Mouse (Mus musculus) ES-Bruce4 (cell line): Measurements from ENCODE around the gene Acbd7. TPM values are rescaled to one million over a fixed set of nuclear protein-coding genes. Genes with fewer than 3 reads are reported as not detected.
A peak's percentile ranks its signal among the peaks of the same experiment; 100 is the strongest.

Source experiments
- H3K27ac ChIP-seq: 2 replicates; pipeline ENCODE4 v1.5.1; 2012; ENCODE audit warnings: low read length, inconsistent platforms; ENCODE audit not compliant: insufficient read depth
- H3K27me3 ChIP-seq: 2 replicates; pipeline ENCODE4 v1.6.1; 2012; ENCODE audit warnings: mild to moderate bottlenecking, low read length, inconsistent platforms; ENCODE audit not compliant: control insufficient read depth, poor library complexity, insufficient read depth, severe bottlenecking
- H3K36me3 ChIP-seq: 2 replicates; pipeline ENCODE4 v1.6.1; 2012; ENCODE audit warnings: inconsistent platforms, mild to moderate bottlenecking, low read length, moderate library complexity; ENCODE audit not compliant: control insufficient read depth, poor library complexity, insufficient read depth, severe bottlenecking
- H3K4me1 ChIP-seq: one replicate; pipeline ENCODE4 v1.8.1; 2011; ENCODE audit warnings: low read length; ENCODE audit not compliant: control insufficient read depth, insufficient read depth
- H3K4me3 ChIP-seq: 2 replicates; pipeline ENCODE4 v1.5.1; 2011; ENCODE audit warnings: low read depth, mild to moderate bottlenecking, low read length
- H3K9ac ChIP-seq: 2 replicates; pipeline ENCODE4 v1.6.1; 2012; ENCODE audit warnings: low read depth, mild to moderate bottlenecking, inconsistent platforms; ENCODE audit not compliant: poor library complexity, severe bottlenecking
- H3K9me3 ChIP-seq: replicated peaks from 2 replicates; pipeline ENCODE4 v1.6.1; 2012; ENCODE audit warnings: mild to moderate bottlenecking, low read length, inconsistent platforms; ENCODE audit not compliant: control insufficient read depth, poor library complexity, insufficient read depth, severe bottlenecking
- CTCF ChIP-seq: IDR thresholded peaks from one replicate; pipeline ENCODE4 v1.8.1; 2011; ENCODE audit warnings: low read depth, low read length
- EP300 ChIP-seq: IDR thresholded peaks from 2 replicates; pipeline ENCODE4 v1.6.1; 2011; ENCODE audit warnings: low read depth, low read length; ENCODE audit not compliant: insufficient read depth
- POLR2A ChIP-seq: IDR thresholded peaks from one replicate; pipeline ENCODE4 v1.8.1; 2011; ENCODE audit warnings: low read length; ENCODE audit not compliant: insufficient read depth
- polyA plus RNA-seq: library from polyadenylated mRNA; stranded (reverse); fragments of >200 nt; gene quantifications from 2 replicates; pipeline ENCODE4 v1.2.4, GENCODE M21; 2011; ENCODE audit warnings: low read depth; ENCODE audit not compliant: missing spikeins, insufficient read depth, insufficient read length

The Acbd7 gene
- polyA plus RNA-seq, 1 experiment, result 5.9 TPM

DNA sequence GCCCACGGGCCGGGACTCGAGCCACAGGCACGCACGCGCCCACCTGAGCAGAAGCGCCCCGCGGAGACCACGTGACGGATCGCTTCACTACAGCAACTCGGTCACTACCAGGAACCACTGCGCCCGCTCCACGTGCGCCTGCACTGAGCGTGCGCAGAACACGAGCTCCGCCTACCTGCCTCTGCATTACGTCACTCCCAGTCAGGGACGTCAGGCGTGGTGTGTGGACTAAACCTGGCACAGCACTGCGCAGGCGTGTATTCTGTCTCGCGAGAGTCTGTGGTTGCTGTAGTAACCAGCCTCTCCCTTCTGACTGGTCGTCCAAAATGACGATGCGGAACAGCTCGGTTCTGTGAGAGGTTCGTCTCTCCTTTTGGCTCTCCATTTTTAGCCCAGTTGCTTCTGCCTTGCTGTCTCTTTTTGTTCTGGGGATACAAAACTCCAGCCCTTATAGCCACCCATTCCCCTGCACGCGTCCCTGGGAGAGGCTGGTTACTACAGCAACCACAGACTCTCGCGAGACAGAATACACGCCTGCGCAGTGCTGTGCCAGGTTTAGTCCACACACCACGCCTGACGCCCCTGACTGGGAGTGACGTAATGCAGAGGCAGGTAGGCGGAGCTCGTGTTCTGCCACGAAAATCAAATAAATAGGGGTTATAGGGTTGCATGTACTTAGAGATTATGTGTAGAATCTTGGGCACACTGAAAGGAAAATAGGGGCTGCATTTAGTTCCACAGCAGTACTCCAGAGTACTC is 3.3 kb upstream of the Acbd7 start, which contains the start of gene Rpp38:
Gene Rpp38, minus strand, starts transcription at position 160 of the 759 bp plus-strand sequence.
- H3K9me3 ChIP-seq, result no peaks in the 10 kb centered on the region
- no peak for TF ChIP-seq POLR2A
- TF ChIP-seq EP300, result 0 out of 2 replicates have a peak, but pooled peaks have one; percentile 28
- no peaks in the 10 kb centered on the region for H3K27me3 ChIP-seq
- peaks cover 20% of the 10 kb centered on the region for H3K36me3 ChIP-seq
- H3K4me1 ChIP-seq, result no peaks in the 10 kb centered on the region
- peak within 1 kb of the TSS; percentile 5; the same call in 1 of the 2 replicates for H3K27ac ChIP-seq
- H3K9ac ChIP-seq, result peak within 1 kb of the TSS; percentile 73
- H3K4me3 ChIP-seq, result peak within 1 kb of the TSS; percentile 92

DNA sequence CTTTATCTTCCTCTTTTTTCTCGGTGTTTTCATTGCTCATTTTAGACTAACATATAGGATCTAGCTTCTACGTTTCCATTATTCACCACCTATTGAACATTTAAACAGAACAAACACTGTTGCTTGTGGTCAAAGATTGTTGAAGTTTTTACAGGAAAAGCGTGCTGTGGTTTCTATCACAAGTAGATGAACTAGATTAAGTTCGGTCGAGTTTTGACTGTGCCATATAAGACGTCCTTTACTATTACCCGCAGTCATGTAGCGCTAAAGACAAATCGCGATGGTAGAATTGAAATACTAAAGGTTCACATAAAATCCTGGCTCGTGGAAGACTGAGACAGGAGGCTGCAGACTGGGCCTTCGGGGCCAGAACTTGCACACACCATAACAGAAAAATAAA is 2.2 kb upstream of the Acbd7 start:
- Histone ChIP-seq H3K27ac (no peak overlapping the region), H3K4me3 (no peak overlapping the region), H3K36me3 (peaks cover 9% of the 10 kb centered on the region), H3K27me3 (no peaks in the 10 kb centered on the region), H3K9me3 (no peaks in the 10 kb centered on the region), H3K9ac (no peak overlapping the region), H3K4me1 (no peaks in the 10 kb centered on the region)
- TF ChIP-seq POLR2A (no peak), EP300 (no peak), CTCF (no peak)

DNA sequence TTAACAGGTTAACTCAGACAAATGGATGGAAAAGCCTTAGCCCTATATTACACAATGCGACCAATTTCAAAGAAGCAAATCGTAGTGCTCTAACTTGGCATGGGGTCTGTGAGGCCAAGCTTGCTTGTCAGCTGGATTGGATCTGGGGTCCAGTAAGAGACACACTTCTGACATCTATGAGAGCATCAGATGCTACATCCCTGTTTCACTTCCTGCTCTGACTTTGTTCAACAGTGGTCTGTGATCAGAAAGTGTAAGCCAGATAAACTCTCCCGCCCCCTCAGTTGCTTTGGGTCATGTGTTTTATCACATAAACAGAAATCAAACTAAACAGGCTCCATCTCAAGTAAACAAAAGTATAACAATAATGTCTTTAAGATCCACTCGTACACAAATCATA is 12.5 kb downstream of the Acbd7 start:
- no peaks in the 10 kb centered on the region for H3K4me1 ChIP-seq
- no peaks in the 10 kb centered on the region for H3K36me3 ChIP-seq
- TF ChIP-seq EP300, result no peak
- TF ChIP-seq CTCF, result no peak
- TF ChIP-seq POLR2A, result no peak

DNA sequence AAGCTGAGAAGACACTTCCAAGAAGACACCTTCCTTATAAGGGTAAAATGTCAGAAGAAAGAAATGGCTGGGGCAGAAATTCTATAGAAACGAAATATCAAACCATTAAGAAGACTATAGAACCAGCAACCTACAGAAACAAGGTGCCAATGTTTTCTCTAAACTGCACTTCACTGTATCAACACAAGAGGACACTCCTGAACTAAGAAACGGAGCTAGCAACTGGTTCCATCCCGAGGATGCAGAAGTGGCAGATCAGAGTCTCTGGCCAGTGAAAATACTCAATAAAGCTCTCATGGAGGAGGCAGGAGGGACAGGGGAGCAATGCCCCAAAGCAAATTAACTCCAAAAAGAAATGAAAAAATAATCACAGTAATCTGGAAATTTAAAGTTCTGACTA is 13.0 kb downstream of the Acbd7 start:
- Histone ChIP-seq H3K27ac (no peak overlapping the region), H3K36me3 (no peaks in the 10 kb centered on the region), H3K27me3 (no peaks in the 10 kb centered on the region), H3K9ac (no peak overlapping the region), H3K4me3 (no peak overlapping the region), H3K9me3 (no peaks in the 10 kb centered on the region), H3K4me1 (no peaks in the 10 kb centered on the region)
- TF ChIP-seq POLR2A (no peak), EP300 (no peak), CTCF (peak; percentile 18)

More for the DNA sequence above, 12.5 kb downstream of the Acbd7 start:
- Histone ChIP-seq H3K9me3 (no peaks in the 10 kb centered on the region), H3K4me3 (no peak overlapping the region), H3K27me3 (no peaks in the 10 kb centered on the region), H3K27ac (no peak overlapping the region), H3K9ac (no peak overlapping the region)

DNA sequence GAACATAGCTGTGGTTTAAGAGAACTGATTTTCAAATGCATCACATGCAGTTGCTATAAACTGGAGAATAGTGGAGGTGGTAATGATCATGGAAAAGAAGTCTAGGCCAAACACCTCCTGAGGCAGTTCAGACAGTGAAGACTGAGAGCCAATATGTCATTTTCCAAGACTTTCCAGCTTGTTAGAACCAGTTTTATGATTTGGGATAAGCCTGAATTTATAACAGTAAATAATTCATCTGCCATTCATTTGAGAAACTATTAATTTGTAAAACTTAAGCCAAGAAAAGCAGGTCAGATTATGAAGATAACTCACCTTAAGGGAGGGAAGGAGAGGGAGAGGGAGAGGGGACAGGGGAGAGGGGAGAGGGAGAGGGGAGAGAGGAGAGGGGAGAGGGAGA is 17.2 kb downstream of the Acbd7 start:
- Histone ChIP-seq H3K9me3 (no peaks in the 10 kb centered on the region), H3K9ac (no peak overlapping the region), H3K4me3 (no peak overlapping the region), H3K36me3 (no peaks in the 10 kb centered on the region), H3K4me1 (no peaks in the 10 kb centered on the region), H3K27ac (no peak overlapping the region), H3K27me3 (no peaks in the 10 kb centered on the region)
- no peak for TF ChIP-seq EP300
- no peak for TF ChIP-seq POLR2A
- no peak for TF ChIP-seq CTCF

DNA sequence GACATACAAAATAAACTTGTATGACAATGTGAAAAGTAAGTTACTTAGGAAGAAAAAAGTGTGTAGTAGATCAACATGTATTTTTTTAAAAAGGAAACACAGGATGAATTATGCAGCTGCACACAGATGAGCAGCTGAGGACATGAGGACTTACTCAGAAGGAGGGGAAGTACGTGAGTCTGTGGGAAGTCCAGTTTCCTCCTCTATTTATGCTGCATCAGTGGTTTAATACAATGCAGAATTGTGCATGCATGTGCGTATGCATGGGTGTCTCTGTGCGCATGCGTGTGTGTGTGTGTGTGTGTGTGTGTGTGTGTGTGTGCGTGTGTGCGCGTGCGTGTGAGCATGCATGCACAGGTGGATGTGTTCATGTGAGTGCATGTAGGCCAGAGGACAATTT is 19.8 kb downstream of the Acbd7 start:
- TF ChIP-seq POLR2A (no peak), CTCF (no peak), EP300 (no peak)
- H3K27ac ChIP-seq, result no peak overlapping the region
- H3K9ac ChIP-seq, result no peak overlapping the region
- no peaks in the 10 kb centered on the region for H3K36me3 ChIP-seq
- no peaks in the 10 kb centered on the region for H3K9me3 ChIP-seq
- H3K27me3 ChIP-seq, result no peaks in the 10 kb centered on the region
- H3K4me3 ChIP-seq, result no peak overlapping the region
- no peaks in the 10 kb centered on the region for H3K4me1 ChIP-seq
